Mouse (Mus musculus) CD4-positive, CD25-positive, alpha-beta regulatory T cell, adult 4 months (primary cell): ENCODE data around the gene Gm11938. TPM values are rescaled to one million over a fixed set of nuclear protein-coding genes. Genes with fewer than 3 reads are reported as not detected.

Experiments
- ATAC-seq: one replicate; pipeline ENCODE4 v1.8.0; 2017
- polyA plus RNA-seq, 2 experiments: library from polyadenylated mRNA; unstranded; fragments of 100-300 nt; shearing (Covaris generic); gene quantifications; one replicate each; pipeline ENCODE4 v1.2.1; 2017

The Gm11938 gene
- polyA plus RNA-seq, 2 experiments from 2014 or later = not detected

DNA sequence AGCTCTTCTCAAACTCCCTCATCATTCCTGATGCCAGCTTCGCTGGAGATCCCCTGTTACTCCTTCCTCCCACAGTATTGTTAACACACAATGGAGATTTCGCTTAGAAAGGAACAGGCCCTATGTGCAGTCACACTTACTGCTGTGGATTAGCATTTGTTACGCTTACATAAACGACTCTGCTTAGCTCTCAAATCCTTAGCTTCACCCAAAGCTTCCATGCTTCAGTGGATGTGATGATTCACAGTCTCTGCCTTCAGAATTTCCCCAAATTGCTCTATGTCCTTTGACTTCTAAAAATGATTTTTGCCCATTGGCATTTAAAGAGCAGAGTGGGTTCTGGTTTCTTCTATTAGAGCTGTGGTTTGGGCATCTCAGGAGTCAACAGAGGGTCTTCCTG is 29.9 kb downstream of the Gm11938 start:
- no peak for ATAC-seq

DNA sequence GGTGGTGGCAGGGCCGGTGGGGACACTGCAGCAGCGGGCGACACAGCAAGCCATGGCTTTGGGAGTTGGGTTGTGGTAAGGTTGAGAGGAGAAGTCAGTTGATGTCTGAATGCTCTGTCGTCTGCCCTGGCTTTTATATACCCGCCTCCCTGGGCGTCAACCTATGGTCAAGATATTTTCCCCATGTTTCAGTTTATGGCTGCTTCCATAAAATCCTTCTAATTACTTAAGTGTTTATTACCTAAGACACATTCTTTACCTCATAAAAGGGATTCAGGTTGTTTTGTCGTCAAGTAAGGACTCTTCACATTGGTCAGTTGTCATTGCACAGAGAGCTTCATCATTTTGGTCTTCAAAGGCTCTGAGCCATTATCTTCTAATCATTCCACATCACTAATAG is 36.6 kb downstream of the Gm11938 start, which contains the start of gene Krtap3-1:
Krtap3-1 (minus strand) TSS at position 101 of the 400 bp plus-strand sequence.
- ATAC-seq = no peak

DNA sequence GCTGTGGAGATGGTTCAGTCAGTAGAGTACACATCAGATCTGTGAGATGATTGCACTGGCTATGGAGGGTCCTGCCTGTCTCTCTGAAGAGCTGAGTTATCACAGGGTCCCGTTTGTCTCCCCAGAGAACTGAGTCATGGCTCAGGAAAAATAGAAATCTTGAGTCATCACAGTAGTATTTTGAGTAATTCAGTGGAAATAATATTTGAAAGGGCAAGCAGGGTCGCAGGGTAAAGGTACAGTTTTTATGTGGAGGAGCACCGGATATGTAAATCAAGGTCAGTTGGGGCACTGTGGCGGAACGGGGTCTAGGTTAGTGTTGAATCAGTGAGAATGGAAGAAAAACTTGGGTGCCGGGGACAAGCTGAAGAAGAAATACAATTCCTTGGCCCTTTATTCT is 40.5 kb downstream of the Gm11938 start:
- no peak for ATAC-seq

DNA sequence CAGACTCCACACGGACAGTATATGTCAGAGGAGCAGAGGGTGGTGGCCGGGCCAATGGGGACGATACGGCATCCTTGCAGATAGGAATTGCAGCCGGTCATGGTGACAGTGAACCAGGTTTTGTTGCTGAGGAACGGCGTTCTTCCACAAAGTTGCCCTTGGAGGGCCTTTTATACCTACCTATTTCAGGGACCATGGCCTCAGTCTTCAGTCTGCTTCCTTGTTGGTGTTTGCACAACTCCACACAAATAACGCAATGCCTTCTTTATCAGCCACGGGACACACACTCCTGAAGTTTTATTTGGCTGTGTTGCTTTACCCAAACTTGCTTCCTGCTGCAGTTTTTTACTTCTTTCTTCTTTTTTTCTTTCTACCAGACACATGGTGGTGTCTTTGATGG is 43.7 kb downstream of the Gm11938 start, which contains the start of gene Gm11939:
Gm11939 (minus strand) TSS at position 101 of the 400 bp plus-strand sequence.
- ATAC-seq = no peak

DNA sequence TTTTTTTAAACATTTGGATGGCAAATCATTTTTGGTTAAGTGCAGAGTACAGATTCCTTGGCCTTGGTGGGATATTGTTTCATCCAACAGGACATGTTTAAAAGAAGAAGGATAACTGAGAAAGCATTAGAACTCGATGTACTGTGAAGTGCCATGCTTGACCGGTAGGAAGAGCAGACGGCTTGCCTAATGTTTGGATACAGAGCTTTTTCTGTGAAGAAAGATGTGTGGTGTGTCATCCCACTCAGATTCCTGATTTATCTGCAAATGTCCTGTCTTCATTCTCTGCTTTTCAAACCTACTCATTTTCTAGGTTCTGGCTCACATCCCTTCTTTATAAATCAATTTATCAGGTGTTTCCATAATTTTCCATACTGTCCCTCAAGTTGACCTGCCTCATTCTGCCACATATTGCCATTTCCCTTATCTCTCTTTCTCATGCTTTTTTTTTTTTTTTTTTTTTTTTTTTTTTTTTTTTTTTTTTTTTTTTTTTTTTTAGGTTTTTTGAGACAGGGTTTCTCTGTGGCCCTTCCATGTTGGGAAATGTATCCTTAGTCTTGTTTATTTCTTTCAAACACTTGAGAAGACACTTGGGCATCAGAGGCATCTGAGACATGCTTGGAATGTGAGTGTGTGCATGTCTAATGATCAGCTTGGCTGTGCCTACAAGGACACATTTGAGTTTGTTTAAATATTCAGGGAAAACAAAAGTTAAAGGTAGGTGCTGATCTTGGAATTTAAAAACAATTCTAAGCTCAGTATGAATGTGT is 44.9 kb downstream of the Gm11938 start:
- no peak for ATAC-seq

DNA sequence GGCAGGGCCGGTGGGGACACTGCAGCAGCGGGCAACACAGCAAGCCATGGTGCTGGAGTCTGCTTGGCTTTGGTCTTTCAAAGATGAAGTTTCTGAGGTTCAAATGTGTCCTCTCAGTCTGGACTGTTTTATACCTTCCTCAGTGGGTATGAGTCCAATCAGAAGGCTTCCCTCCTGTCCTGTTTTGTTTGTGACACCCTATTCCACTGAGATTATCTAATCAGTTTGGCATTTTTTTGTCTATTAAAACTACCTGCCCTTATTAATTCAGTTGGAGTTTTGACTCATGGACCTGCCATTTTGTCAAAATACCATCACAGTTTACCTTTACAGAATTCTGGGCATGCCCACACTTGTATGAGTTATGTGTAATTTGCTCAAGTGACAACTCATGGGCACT is 46.4 kb downstream of the Gm11938 start, which contains the start of gene Krtap3-2:
Krtap3-2 (minus strand) TSS at position 101 of the 400 bp plus-strand sequence.
- no peak for ATAC-seq

DNA sequence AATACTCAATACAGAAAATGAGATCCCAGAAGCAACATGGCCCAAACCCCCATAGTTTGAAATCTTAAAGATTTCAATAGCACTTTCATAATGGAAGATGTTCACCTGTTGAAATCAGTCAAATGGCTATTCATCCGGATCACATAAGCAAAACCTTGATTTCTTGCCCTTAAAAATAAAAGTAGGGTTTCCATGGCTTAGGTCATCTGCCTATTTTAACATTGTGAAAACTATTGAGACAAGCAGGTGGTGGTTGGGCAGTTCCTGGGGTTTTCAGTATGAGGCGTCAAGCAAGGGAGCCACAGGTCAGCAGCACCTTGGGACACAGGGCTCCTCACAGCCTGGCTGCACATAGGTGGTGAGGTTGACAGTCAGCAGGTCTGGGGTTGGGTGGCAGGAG is 46.9 kb downstream of the Gm11938 start:
- ATAC-seq = no peak

Other genes starting within 250 kb of the Gm11938 start
- gene Krt28, start 228.4 kb downstream of the Gm11938 start, polyA plus RNA-seq = not detected
- 1 to 10 TPM; 8.8 to 9.7 TPM for gene Krt10, start 213.9 kb downstream of the Gm11938 start, polyA plus RNA-seq
- not detected for gene Krt12, start 181.0 kb downstream of the Gm11938 start, polyA plus RNA-seq
- not detected for gene Krt20, start 165.2 kb downstream of the Gm11938 start, polyA plus RNA-seq
- not detected for gene Krt23, start 110.2 kb downstream of the Gm11938 start, polyA plus RNA-seq
- not detected for gene Krt39, start 82.0 kb downstream of the Gm11938 start, polyA plus RNA-seq
- gene Krt40, start 60.1 kb downstream of the Gm11938 start, polyA plus RNA-seq = not detected
- gene Krtap3-3, start 52.4 kb downstream of the Gm11938 start, polyA plus RNA-seq = not detected
- not detected for gene Krtap3-2, start 46.5 kb downstream of the Gm11938 start, polyA plus RNA-seq
- gene Gm11939, start 43.8 kb downstream of the Gm11938 start, polyA plus RNA-seq = not detected
- not detected for gene Krtap3-1, start 36.7 kb downstream of the Gm11938 start, polyA plus RNA-seq
- not detected for gene Krtap1-5, start 22.3 kb downstream of the Gm11938 start, polyA plus RNA-seq
- not detected for gene Krtap1-4, start 19.7 kb downstream of the Gm11938 start, polyA plus RNA-seq
- not detected for gene Krtap1-3, start 12.0 kb downstream of the Gm11938 start, polyA plus RNA-seq
- not detected for gene Krtap9-3, start 5.2 kb downstream of the Gm11938 start, polyA plus RNA-seq
- gene Gm11937, start 6.9 kb upstream of the Gm11938 start, polyA plus RNA-seq = not detected
- not detected for gene Krtap2-4, start 11.5 kb upstream of the Gm11938 start, polyA plus RNA-seq
- gene Gm11562, start 17.1 kb upstream of the Gm11938 start, polyA plus RNA-seq = not detected
- not detected for gene Krtap4-1, start 24.9 kb upstream of the Gm11938 start, polyA plus RNA-seq
- gene Krtap4-2, start 31.8 kb upstream of the Gm11938 start, polyA plus RNA-seq = not detected
- not detected for gene Krtap4-7, start 40.8 kb upstream of the Gm11938 start, polyA plus RNA-seq
- not detected for gene Gm11555, start 46.9 kb upstream of the Gm11938 start, polyA plus RNA-seq
- not detected for gene Gm11563, start 55.7 kb upstream of the Gm11938 start, polyA plus RNA-seq
- not detected for gene Krtap4-6, start 62.7 kb upstream of the Gm11938 start, polyA plus RNA-seq
- not detected for gene Gm14190, start 87.4 kb upstream of the Gm11938 start, polyA plus RNA-seq
- gene Gm14180, start 131.0 kb upstream of the Gm11938 start, polyA plus RNA-seq = not detected
- gene Gm11595, start 169.6 kb upstream of the Gm11938 start, polyA plus RNA-seq = not detected
- not detected for gene Krtap4-8, start 177.4 kb upstream of the Gm11938 start, polyA plus RNA-seq
- gene Krtap4-9, start 181.9 kb upstream of the Gm11938 start, polyA plus RNA-seq = not detected
- not detected for gene Gm11596, start 190.2 kb upstream of the Gm11938 start, polyA plus RNA-seq
- not detected for gene Gm11569, start 195.6 kb upstream of the Gm11938 start, polyA plus RNA-seq
- gene Gm11554, start 201.1 kb upstream of the Gm11938 start, polyA plus RNA-seq = not detected
- gene Krtap4-13, start 206.6 kb upstream of the Gm11938 start, polyA plus RNA-seq = not detected
- not detected for gene Gm11564, start 212.4 kb upstream of the Gm11938 start, polyA plus RNA-seq
- gene 2300003K06Rik, start 234.8 kb upstream of the Gm11938 start, polyA plus RNA-seq = not detected
- gene Krtap4-16, start 248.3 kb upstream of the Gm11938 start, polyA plus RNA-seq = not detected